8 mouse cellular contexts compared by ENCODE assay signal in the genomic region with DNA sequence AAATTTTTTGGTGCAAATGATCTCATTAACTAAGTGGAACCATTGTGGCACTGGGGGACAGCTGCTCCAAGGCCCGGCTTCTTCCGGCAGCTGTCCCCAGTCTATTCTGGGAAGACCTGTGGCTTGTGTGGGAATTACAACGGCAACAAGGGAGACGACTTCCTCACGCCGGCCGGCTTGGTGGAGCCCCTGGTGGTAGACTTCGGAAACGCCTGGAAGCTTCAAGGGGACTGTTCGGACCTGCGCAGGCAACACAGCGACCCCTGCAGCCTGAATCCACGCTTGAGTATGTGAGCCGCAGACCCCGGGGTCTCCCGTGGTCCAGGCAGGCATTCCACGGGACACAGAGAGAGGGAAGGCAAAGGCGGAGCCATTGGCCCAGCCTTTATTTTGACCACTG. TPM values are rescaled to one million over a fixed set of nuclear protein-coding genes. Genes with fewer than 3 reads are reported as not detected.
DNase-seq lines count a peak whose midpoint lies in the region; ATAC-seq and TF ChIP-seq lines count a peak whose summit lies in the region.

No protein-coding gene starts in this region.

- peaks cover 36% of the 10 kb centered on the region; the same call in 1 of the 2 replicates for H3K27me3 ChIP-seq in embryonic facial prominence, embryonic 10.5 days (replicated peaks; ENCODE audit: low read depth, poor library complexity, severe bottlenecking)
- no peaks in the 10 kb centered on the region for H3K27me3 ChIP-seq in intestine, postnatal 0 days (replicated peaks; ENCODE audit: control insufficient read depth, insufficient read depth, low read length)

- no peak overlapping the region for H3K9ac ChIP-seq in intestine, postnatal 0 days (ENCODE audit: low read depth, low read length)

- H3K4me2 ChIP-seq in intestine, postnatal 0 days (replicated peaks; ENCODE audit: low read depth), result peak overlapping the region; percentile 48

- peak overlapping the region; percentile 38 for H3K4me3 ChIP-seq in embryonic facial prominence, embryonic 10.5 days
- H3K4me3 ChIP-seq in intestine, postnatal 0 days (ENCODE audit: low read depth, low read length), result no peak overlapping the region

- WGBS in embryonic facial prominence, embryonic 10.5 days, result 5% methylated on average over 18 of the region's 18 CpGs
- WGBS in intestine, postnatal 0 days, result 8% methylated on average over 18 of the region's 18 CpGs

- intact Hi-C loops in left cerebral cortex, postnatal 36 days (cut with DNase I), result loop anchor here (5.0 kb wide), 2 partner anchors 76 to 326 kb away; no protein-coding TSS in a partner anchor

- peak; percentile 81 for DNase-seq in adrenal gland, adult 2 months
- peak; percentile 91 for DNase-seq in embryonic facial prominence, embryonic 10.5 days (ENCODE audit: low spot score)
- peak; percentile 98 for DNase-seq in heart, adult 11 months
- DNase-seq in left cerebral cortex, postnatal 36 days (ENCODE audit: low spot score in 2 of 2), result peak; percentile 36 to 55
- DNase-seq in mesoderm, embryonic 11.5 days (ENCODE audit: low read depth, low spot score), result peak; percentile 94
- DNase-seq in right cerebral cortex, postnatal 25 days, result peak; percentile 46
- DNase-seq in urinary bladder, postnatal 36 days (ENCODE audit: low spot score in 2 of 2), result peak; percentile 67 to 83

- peak; percentile 98 for TF ChIP-seq CTCF in intestine, postnatal 0 days (IDR thresholded peaks at IDR 0.05; ENCODE audit: low read depth)

- ATAC-seq in intestine, postnatal 0 days, result peak; percentile 71

- H3K9me3 ChIP-seq in embryonic facial prominence, embryonic 10.5 days, result no peaks in the 10 kb centered on the region
- no peaks in the 10 kb centered on the region for H3K9me3 ChIP-seq in intestine, postnatal 0 days (ENCODE audit: control insufficient read depth)

- peaks cover 26% of the 10 kb centered on the region for H3K4me1 ChIP-seq in embryonic facial prominence, embryonic 10.5 days
- no peaks in the 10 kb centered on the region for H3K4me1 ChIP-seq in intestine, postnatal 0 days (replicated peaks; ENCODE audit: control insufficient read depth, insufficient read depth, low read length)

- H3K36me3 ChIP-seq in embryonic facial prominence, embryonic 10.5 days (replicated peaks), result no peaks in the 10 kb centered on the region
- no peaks in the 10 kb centered on the region for H3K36me3 ChIP-seq in intestine, postnatal 0 days (ENCODE audit: control insufficient read depth, insufficient read depth)

- H3K27ac ChIP-seq in embryonic facial prominence, embryonic 10.5 days (replicated peaks), result no peak overlapping the region
- no peak overlapping the region for H3K27ac ChIP-seq in intestine, postnatal 0 days (ENCODE audit: low read depth, low read length)

RNA-seq across cellular contexts. Expression of gene Vwf, which starts 56.7 kb away (rescaled TPM):
- 1 to 10 TPM; 4.5 to 8.5 TPM for total RNA-seq in adrenal gland, adult 2 months (2021)
- 12.2 and 18.9 TPM in 2 replicates for polyA plus RNA-seq in adrenal gland, adult 2 months (2012; rRNA removed)
- polyA plus RNA-seq in embryonic facial prominence, embryonic 10.5 days (2016; fragmentation: Nextera tagmentation; extraction: Ambion mirVana), result 5.5 and 8.6 TPM in 2 replicates
- polyA plus RNA-seq in intestine, postnatal 0 days (2015; fragmentation: Nextera tagmentation; extraction: Ambion mirVana), result 10.6 and 13.2 TPM in 2 replicates
- total RNA-seq in left cerebral cortex, postnatal 36 days (2021), result 10 to 100 TPM; 15.4 to 18.6 TPM

Comparison
In these comparisons a context has a peak if more than half of its experiments do, and no peak if none do; other contexts are left out.
1. DNase-seq: peak in every context shown above with its lines; median percentile 98 in heart, adult 11 months; 94 in mesoderm, embryonic 11.5 days; 91 in embryonic facial prominence, embryonic 10.5 days; 81 in adrenal gland, adult 2 months; 75 in urinary bladder, postnatal 36 days; 46 in right cerebral cortex, postnatal 25 days; 46 in left cerebral cortex, postnatal 36 days.